Mouse (Mus musculus) T-cell, adult 2 months (primary cell): ENCODE measurements around the gene Gm1043.

Source experiments
- DNase-seq: peaks from one replicate; pipeline ENCODE4 v3.0.0; 2022; ENCODE audit warnings: low spot score

Gene Gm1043

DNA sequence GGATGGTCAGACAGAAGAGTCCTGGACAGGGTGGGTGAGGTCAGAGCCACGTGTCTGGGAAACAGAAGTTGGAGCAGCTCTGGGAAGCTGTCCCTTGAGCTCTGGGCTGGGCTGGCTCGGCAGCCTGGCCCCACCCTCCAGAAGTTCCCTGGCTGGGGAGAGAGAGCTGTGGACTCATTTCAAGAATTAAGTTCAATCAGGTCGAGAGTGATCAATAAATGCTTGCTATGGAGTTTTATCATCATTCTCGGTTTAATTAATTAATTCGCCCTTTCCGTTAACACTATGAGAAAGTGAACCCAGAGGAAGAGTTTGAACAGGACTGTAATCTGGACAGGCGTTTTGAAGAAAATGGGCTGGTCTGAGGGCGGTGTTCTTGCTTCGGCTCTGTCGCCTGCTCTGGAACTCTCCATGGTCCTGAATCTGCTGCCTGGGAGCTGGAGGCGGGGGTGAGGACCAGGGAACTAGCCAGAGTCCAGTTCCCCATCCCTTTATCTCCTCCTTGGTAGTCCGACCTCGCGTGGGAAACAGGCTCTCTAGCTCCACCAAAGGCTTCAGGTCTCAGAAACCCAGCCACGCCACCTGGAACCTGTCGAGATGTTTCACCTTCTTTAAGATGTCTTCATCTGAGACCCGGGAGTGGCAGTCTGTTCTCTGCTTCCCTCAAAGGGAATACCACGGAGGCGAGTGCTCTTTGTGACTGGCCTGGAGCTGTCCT is 158.2 kb downstream of the Gm1043 start:
- DNase-seq: peak; percentile 16

DNA sequence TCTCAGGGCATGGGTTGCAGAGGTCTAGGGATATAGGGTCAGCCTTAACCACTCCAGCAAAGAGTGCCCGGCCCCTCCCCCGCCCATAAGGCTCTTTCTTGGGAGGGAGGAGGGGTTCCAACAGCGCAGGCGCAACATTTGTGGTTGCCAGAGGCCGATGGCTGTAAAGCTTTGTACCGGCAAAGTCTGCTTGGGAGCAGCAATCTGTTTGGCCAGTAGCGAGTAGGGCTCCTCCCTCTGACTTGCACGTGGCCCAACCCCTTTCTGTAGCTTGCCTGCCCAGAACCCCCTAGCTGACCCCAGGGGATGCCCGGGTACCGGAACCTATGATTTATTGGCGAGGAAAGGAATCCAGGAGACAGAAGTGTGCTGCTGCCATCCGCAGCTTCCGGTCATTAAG is 159.0 kb downstream of the Gm1043 start:
- DNase-seq: no peak

GRCm38 (mm10) chr5:37244666-37245242 is 159.6 kb downstream of the Gm1043 start:
- no peak for DNase-seq

DNA sequence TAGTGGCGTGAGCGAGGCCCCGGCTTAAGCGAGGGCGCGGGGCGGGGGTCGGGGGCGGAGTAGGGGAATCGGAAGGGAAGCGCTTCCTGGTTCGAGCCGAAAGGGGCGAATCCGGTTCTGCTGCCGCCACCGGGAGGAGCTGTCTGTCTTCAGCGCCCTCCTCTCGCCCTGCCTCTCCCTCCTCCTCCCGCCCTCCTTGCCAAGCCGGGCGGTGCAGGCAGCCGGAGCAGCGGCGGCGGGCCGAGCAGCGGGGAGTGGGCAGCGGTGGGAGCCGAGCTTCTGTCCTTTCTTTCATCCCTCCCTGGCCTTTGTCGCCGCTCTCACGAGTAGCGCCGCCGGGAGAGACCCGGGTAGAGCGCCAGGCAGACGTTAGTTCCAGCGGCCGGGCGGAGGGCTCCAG is 160.5 kb downstream of the Gm1043 start:
- peak; percentile 35 for DNase-seq

- DNase-seq: peak; percentile 31
Observed at GRCm38 (mm10) chr5:37246138-37246910, 161.2 kb downstream of the Gm1043 start.

- DNase-seq: no peak
Observed at GRCm38 (mm10) chr5:37247456-37247855, 162.3 kb downstream of the Gm1043 start.

DNA sequence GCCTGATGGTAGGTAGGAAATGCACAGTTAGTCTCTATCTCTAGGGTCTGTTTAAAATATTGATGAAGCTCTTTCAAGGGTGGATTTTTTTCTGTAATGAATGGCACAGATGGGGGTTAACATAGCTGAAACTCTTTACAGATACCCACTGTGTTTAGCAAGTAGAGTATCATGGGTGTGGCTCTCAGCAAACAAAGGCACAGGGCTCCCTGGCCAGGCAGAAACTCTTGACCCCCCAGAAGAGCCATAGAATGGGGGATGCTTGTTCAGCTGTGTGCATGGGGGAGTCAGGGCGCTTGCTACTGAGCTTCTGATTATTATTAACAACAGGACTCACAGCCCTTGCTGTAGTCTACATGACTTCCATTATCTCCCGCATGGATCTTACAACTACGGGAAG is 163.7 kb downstream of the Gm1043 start:
- no peak for DNase-seq

- DNase-seq: no peak
Observed at GRCm38 (mm10) chr5:37251596-37251995, 166.4 kb downstream of the Gm1043 start.

GRCm38 (mm10) chr5:37252101-37252804 is 167.1 kb downstream of the Gm1043 start:
- no peak for DNase-seq

GRCm38 (mm10) chr5:37254523-37254922 is 169.4 kb downstream of the Gm1043 start:
- DNase-seq: no peak

- no peak for DNase-seq
Observed at GRCm38 (mm10) chr5:37256823-37257222, 171.7 kb downstream of the Gm1043 start.

GRCm38 (mm10) chr5:37257243-37257642 is 172.1 kb downstream of the Gm1043 start:
- no peak for DNase-seq

DNA sequence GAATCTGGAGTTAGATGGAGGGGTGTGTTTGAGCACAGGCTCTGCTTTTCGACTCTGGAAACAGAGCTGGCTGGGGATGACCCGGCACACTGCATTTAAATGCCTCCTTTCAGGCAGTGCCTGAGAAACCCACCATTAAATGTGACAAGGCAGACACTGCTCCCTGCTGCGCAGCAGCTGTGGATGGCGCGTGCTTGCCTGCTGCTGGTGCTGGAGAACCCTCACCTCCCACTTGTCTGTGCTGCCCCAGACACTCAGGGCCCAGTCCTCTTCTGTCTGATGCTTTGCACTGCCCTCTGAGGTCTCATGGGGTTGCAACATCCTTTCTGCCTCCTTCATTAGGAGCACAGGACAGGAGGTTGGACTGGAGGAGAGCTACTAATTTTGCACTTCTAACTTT is 176.6 kb downstream of the Gm1043 start:
- no peak for DNase-seq

GRCm38 (mm10) chr5:37263816-37264215 is 178.6 kb downstream of the Gm1043 start:
- no peak for DNase-seq
